Mouse (Mus musculus): ENCODE results near the gene Bcas1.

The Bcas1 gene

DNA sequence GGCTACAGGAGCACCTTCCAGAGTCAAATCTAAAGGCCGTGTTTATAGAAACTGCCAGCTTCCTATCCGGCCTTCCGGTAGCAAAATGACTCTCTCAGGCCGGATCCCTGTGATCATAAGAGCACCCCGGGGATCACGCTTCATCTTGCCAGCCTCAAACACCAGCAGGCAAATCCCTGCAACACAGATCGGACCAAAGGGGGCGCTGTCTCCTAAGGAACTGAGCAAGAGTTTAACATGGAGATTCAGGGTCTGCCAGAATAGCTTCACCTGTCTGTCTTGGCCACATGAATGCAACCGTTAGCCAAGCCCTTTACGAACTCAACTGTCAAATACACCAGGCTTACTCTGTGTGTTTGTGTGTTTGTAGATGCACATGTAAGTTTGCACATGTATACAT, 8.9 kb downstream of the Bcas1 start:
- in situ Hi-C loops (cut with MboI, MseI): no loop called here

DNA sequence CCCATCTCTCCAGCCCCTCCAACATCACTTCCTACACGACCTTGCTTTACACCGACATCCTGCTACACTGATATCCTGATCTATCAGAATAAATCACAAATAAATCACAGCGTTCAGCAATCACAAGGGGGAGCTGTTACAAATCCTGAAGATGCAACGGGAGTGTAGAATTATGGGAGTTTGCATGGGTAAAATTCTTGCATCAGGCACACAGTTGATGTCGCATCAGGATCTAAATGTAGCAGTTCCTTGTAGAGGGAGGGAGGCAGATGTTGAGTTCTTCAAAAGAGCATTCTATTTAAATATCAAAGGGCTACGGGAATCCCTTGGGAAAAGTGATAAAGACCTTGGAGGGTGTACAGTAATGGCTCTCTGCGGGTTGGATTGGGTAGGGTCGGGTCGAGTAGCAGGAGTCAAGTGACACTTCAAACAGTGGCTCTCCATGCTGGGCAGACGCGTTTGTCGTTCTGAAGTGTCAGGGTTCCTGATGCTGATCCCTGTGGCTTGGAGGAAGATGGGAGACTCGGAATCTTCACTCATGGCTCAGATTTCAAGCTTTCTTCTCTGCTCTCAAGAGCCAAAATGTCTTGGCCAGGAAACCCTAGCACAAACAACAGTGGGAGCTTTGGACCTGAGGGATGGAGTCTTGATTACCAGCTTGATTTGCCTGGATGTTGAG, 16.0 kb downstream of the Bcas1 start:
- in situ Hi-C loops (cut with MboI, MseI): no loop called here

DNA sequence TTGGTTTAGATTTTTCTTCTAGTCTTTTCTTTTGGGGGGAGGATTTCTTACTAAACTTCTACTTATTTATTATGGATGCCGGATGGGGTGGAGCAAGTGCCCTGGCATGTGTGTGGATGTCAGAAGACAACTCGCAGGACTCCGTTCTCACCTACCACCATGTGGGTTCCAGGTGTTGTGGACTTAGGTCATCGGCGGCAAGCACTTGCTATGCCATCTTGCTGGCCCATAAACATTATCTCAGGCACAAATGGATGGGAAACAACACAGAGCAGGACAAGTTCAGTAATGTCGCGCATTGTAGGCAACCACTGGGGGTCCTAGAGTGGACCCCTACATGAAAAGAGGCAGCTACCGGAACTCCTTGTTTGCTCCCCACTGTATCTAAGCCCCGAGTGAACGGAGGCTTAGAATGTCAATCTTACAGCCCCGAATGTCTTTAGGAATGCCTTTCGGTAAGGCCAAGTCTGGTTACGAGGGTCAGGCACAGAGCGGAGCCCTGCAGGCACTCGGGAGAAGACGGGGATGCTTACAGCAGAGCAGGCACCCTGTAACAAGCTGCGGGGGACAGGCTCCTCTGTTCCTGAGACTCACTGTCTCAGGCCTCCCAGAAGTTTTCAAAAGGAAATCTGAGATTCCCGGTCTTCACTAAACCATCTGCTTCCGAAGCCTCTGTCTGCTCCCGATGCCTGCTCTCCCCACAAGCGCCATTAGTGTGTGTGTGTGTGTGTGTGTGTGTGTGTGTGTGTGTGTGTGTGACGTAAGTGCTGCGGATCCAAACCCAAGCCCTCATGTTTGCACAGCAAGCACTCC, 16.8 kb downstream of the Bcas1 start:
- in situ Hi-C loops (cut with MboI, MseI): no loop called here

DNA sequence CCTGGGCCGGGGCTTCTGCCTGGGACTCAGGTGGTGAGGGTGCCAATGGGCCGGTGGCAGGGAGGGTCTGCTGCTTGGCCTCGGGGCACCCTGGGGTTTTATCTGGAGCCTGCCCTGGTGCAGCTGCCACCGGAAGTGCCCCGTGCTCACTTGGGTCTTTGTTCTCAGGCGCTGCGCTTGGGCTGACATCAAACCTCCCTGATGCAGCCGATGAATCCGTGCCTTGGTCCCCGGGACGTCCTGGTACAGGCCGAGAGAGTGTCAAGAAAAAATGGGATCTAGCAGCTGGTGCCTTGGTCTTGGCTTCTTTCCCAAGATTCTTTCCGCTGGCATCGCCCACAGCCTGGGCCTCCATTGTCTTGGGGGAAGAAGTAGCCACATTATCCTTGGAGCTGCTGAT, 21.2 kb downstream of the Bcas1 start:
- in situ Hi-C loops (cut with MboI, MseI): no loop called here

DNA sequence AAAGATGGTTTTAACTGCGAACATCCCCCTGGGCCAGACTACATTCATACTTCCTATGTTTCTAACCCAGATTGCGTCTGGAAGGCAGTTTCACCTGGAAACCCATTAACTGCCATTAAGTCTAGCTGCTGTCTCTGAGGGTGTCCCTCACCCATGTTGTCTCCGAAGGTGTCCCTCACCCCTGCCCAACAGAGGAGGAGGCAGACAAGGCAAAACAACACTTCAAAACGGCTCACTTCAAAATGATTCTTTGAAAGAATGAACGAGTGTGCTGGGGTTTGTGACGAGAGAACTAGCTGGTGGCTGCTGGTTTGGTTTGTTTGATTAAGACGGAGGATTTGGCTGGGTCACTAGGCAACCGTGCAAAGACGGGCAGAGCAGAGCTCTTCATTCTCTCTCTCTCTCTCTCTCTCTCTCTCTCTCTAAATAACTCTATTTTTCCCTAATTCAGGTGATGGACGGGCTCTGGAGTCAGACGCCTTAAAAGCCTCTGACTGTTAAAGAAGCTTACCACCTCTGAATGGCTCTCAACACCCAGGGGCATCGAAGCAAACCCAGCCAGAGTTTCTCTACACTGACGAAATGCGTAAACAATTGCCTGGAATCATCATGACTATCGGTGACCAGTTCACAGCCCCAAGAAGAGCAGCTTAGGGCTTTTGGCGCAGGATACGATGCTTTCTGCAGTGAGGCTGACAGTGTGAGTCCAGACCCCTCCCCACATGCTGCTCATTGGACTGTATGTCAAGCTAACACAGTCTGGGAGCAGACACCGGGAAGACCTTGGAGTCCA, 22.7 kb downstream of the Bcas1 start:
- in situ Hi-C loops (cut with MboI, MseI): loop anchor here (5.0 kb wide), 1 partner anchor 43 kb away; no protein-coding TSS in a partner anchor

DNA sequence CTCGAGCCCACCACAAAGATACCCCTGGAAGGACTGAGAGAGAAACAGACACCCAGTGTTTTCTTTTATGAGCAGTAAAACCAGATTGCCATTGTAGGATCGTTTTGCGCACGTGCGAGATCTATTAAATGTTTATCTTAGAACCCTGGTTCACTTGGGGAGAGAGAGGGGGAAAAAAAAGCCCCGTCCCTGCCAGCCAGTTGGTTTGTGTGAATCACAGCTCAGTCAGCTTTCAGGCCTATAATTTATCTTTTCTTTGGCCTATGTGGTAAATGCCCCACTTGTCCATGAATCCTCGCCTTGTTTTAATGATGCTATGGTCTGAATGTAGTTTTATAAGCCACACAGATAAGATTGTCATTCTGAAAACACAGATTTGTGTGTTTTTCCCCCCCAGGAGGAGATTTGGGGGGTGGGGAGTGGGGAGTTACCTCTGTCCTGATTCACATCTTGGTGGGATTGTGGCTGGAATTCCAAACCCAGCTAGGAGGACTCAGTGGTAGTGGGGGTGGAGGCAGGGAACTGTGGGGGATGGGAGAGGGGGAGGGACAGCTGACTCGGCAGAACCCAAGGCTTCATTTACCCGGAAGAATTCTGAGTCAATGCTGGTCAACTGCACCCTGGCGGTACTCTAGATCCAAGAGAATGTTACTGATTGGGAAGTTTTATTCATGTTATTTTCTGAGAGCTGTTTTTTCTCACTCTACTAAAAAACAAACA, 23.8 kb downstream of the Bcas1 start:
- in situ Hi-C loops (cut with MboI, MseI): loop anchor here (5.0 kb wide), 1 partner anchor 42 kb away; no protein-coding TSS in a partner anchor

DNA sequence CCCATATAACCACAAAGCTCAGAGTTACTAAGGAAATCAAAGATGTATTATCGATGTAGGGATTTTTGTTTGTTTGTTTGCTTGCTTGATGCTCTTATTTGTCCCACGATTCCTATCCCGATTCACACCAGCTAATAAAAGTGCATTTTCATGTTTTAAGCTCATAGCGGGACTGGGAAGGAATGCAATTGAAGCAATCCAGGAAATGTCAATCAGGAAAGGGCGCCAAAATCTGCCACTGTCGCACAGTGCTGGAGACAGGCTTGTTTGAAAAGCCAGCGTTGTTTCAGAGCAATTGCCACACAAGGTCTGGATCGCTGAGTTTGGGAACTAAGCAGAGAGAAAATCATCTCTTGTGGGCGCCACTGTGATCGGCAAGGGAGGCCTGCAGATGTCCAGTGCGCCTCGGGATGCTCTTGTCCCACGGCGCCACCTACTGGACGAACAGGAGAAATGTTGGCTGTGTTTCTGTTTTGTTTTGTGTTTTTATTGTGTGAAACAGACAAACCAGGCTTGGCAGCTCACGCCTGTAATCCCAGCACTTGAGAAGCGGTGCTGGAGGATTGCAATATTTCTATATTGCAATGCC, 26.3 kb downstream of the Bcas1 start:
- in situ Hi-C loops (cut with MboI, MseI): loop anchor here (5.0 kb wide), 1 partner anchor 39 kb away; no protein-coding TSS in a partner anchor

DNA sequence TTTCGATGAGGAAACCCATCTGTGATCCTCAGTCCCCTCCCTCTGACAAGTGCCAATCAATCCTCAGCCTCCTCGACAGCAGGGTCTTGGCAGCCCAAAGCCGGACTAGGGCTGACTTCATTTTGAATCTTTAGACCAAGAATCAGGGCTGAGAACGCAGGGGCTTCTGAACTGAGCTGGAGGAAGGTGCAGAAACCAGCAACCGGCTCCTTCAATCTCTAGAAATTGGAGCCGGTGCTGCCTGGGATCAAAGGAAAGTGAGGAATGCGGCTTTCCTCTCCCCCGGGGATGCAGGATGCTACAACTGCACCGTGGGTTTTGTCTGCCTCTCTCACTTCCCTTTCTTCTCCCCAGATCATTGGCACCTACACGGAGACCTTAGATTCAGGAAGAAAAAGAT, 27.0 kb downstream of the Bcas1 start:
- in situ Hi-C loops (cut with MboI, MseI): loop anchor here (5.0 kb wide), 1 partner anchor 38 kb away; no protein-coding TSS in a partner anchor

DNA sequence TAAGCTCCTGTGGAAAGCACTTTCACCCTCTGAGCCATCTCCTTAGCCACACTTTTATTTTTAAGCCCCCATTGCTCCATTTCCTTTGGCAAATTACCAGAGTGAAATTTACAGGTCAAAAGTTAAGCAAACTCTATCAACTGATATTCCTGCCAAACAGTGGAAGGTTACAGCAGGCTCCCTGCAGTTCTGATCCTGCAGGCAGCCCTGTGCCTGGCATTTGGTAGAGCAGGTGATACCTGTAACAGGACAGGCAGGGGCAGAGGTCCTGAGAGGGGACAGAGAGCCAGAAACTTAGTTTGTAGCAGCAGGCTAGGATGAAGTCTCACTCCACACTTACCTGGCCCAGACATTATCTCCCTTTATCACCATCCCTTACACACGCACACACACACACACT, 35.7 kb downstream of the Bcas1 start:
- in situ Hi-C loops (cut with MboI, MseI): no loop called here

DNA sequence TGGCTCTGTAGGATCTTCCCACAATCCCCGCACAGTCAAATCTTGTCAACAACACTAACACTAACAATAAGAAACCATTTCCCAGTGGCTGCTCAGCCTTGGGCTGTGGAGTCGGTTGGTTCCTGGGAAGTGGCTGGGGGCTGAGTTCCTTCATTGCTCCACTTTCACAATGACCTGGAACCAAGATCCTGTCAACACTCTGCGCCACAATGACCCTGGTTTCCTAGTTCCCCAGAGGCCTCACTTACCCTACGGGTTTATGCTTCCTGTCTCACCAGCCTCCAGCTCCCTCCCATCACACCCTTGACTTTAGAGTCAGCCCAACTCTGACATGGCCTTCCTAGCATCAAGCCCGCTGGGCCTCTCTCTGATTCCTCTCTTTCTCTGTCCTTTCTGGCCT, 39.3 kb downstream of the Bcas1 start:
- in situ Hi-C loops (cut with MboI, MseI): no loop called here

DNA sequence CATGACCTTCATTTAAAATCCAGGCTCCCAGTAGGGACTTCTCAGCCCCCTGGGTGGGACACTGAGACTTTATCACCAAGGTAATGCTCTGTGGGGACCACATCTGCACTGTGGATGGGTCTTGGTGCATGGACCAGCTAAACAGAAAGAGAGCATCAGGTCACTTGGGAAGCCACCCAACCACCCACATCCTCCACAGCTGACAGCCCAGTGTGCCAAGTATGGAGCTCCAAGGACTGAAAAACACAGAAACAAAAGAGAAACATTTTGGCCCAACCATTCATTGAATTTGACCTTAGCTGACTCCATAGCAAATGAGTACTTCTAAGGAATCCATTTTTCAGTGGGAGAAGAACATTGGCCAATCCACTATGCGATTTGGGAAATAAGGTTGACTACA, 42.1 kb downstream of the Bcas1 start:
- in situ Hi-C loops (cut with MboI, MseI): no loop called here

DNA sequence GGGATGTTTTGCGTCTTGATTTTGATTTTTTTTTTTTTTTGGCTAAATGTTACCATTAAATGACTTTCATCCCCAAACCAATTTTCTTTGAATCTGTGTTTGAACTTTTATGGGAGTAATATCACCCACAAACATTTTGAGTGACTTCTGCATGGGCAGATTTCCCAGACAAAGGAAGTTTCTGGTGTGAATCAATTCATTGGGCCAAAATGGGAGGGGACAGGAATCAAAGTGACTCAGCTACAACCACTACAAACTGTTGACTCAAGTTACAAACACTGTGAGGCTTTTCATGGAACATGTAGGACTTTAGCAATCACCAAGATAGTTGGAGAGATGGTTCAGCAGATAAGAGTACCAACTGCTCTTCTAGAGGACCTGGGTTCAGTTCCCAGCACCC, 42.9 kb downstream of the Bcas1 start:
- in situ Hi-C loops (cut with MboI, MseI): no loop called here

DNA sequence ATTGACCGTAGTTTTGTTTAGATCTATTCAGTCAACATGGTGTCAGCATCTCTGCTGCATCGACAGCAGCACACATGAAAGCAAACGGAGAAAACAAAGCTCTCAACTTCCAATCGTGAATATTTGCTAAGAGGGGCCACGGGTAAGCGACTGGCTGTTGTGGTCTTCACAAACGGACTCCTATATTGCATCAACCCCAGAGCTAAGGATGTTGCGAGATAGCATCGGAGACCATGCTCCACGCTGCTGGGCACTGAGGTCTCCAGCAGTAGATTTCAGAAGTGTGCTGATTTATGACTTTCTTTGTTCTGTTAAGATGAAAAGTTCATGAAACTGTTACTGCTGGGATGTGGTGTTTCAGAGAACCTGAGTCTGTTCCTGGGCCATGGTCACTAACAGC, 54.3 kb downstream of the Bcas1 start:
- in situ Hi-C loops (cut with MboI, MseI): no loop called here

DNA sequence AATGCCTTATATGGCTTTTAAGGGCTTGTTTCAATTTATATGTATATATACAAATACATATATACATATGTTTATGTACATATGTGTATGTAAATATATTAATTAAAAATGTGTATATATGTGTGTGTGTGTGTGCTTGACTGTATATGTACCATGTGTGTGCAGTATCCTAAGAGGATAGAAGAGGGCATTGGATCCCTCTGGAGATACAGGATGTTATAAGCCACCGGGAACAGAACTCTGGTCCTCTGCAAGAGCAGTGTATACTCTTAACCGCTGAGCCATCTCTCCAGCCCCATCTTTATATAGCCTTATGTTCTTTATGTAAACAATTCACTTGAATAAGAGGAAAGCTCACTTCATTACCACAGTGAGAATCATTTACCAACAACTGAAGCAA, 62.0 kb downstream of the Bcas1 start:
- in situ Hi-C loops (cut with MboI, MseI): no loop called here

DNA sequence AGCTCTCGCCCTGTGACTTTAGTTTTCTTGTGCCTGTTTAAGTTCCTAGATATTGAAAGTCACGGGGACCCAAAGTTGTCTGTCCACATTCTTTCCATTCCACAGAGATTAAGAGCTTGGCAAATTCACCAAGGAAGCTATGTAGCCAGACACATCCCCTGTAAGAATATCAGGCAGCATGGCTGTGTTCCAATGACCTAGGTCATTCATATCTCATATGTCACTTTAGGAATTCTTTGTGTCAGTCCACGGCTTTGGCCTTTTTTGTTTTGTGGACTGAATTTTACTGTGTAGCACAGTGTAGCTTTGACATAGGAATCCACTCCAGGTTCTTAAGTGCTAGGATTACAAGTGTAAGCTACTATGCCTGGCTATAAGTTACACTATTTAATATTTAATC, 62.4 kb downstream of the Bcas1 start:
- in situ Hi-C loops (cut with MboI, MseI): no loop called here

DNA sequence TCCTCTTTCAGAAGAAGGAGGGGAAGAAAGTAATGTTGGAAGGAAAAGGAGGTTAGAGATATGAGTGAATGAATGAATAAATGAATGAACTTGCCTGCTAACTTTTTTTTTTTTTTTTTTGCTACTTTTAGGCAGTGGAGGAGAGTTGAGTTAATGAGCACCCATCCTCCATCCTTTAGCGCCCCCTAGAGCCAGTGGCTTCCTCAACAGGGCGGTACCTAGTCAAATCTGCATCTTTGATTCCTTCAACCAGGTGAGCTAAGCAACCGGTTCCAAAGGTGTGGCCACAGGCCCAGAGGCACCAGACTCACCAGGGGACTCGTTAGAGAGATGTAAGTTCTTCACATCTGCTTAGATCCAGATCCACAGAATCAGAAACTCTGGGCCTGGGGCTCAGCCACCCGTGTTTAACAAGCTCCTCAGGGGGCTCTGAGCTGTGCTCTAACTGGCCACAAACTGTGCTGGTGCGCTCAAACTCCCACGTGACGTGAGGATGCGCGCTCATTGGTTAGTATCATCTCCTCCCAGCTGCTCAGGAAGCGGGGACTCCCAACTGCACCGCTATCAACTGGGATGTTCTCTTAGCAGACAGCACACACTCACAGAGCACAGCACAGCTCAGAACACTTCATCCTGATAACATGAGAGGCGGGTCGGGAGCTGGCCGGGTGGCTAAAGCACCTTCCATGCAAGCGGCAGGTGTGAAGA, 70.8 kb downstream of the Bcas1 start:
- in situ Hi-C loops (cut with MboI, MseI): loop anchor here (5.0 kb wide), 1 partner anchor 150 kb away; no protein-coding TSS in a partner anchor

DNA sequence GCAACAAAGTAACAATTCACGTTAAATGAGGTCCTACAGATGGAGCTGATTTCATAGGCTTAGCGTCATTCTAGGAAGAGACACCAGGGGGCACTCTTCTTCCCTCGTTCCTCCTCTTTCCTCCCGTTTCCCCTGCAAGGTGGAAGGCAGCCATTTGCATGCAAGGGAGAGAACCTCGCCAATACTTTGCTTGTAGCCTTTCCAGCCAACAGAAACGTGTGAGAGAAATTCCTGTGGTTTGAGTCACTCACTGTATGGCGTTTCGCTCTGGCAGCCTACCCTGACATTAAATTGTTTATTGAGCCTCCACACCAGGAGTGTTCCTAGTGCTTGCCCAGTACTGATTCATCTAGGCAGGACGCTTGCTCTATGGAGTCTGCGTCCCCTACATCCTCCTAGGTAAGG, 72.7 kb downstream of the Bcas1 start:
- in situ Hi-C loops (cut with MboI, MseI): loop anchor here (5.0 kb wide), 1 partner anchor 152 kb away; no protein-coding TSS in a partner anchor

DNA sequence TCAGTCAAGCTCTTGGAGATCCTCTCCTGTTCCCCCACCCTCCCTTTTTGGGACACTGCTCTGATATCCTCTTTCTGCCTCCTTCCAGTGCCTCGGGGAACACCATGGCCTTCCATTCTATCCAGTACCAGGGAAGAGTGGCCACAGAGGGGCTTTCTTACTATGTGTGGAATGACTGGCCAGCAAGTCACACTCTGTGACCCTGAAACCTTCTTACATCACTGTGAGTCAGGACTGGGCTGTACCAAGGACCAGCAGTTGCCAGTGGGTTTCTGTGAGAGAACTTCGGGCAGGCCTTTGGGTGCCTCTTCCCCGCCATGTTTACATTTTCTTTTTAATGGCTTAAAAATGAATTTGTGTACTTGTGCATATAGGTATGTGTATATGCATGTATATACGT, 75.4 kb downstream of the Bcas1 start:
- in situ Hi-C loops (cut with MboI, MseI): no loop called here

DNA sequence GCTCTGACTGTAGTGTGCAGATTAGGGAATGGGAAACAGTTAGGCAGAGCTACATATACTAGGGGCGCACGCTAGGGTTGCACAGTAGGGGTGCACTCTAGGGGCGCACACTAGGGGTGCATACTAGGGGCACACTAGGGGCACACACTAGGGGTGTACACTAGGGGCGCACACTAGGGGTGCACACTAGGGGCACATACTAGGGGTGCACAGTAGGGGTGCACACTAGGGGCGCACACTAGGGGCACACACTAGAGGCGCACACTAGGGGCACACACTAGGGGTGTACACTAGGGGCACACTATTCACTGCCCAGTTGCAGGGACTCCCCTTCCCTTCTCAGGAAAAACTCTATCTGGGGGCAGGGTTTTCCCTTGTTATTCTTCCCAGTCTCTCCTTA, 75.8 kb downstream of the Bcas1 start:
- in situ Hi-C loops (cut with MboI, MseI): no loop called here

DNA sequence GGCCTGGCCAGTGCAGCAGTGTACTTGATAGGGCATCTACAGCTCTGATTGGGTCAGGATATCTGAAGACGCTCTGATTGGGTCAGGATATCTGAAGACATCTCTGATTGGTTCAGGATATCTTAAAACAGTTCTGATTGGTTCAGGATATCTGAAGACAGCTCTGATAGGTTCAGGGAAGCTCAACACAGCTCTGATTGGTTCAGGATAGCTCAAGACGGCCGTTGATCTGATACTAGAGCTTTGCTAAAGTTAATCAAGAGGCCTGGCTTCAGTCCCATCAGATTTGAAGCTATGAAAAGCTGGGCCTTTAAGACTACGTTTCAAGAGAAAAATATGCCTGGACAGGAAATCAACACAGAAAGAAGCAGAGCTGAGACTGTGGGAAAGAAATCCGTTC, 77.9 kb downstream of the Bcas1 start:
- in situ Hi-C loops (cut with MboI, MseI): loop anchor here (5.0 kb wide), 1 partner anchor 232 kb away; no protein-coding TSS in a partner anchor

All from T-helper 2 cell (primary cell).